Mouse (Mus musculus): ENCODE results near the gene Ephx1.
"Not testable (repeated sequence)": the region's sequence is repeated elsewhere in the genome, so short reads cannot be mapped to it uniquely, and the experiment has no call there.

DNA sequence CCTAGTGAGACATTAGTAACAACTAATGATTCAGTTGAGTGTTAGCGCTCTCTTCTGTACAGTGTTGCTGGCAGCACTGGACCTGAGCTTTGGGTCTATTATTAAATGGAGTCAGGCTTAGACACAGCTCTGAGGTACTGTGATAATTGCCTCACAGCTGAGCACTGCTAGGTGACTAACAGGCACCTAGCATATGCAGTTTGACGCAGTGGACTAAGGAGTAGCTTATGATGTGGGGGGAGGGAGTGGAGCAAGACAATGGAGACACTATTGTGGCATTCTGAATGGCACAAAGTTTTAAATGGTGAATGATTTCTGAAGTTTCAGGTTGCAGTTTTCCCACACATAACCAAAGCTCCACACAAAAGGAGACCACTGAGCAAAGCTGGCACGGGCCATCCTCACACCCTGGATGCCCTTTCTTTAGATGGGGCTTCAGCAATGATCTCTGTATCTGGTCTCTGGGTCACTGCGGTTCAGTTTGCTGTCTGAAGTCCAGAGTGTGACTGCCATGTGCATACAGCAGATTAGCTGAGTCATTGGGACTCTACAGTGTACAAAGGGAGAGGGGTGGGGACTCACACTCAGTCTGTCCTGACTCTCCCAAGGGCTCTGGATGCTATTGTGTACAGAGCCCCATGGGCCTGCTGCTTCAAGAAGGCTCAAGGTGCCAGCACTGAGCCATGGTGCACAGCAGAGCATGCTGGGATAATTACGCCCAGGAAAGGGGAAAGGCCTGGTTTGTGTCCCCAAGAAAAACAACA is 14.5 kb upstream of the Ephx1 start:
- not testable (repeated sequence) for TF ChIP-seq CTCF (IDR thresholded peaks at IDR 0.05; ENCODE audit: control insufficient read depth, insufficient read depth, low read length); POLR2A (IDR thresholded peaks at IDR 0.05; ENCODE audit: borderline replicate concordance, control insufficient read depth, low read depth, low read length)

All from bone marrow, adult 2 months (tissue).